Mouse (Mus musculus) neural tube, embryonic 15.5 days (tissue): Measurements from ENCODE around the gene Chn1. TPM values are rescaled to one million over a fixed set of nuclear protein-coding genes. Genes with fewer than 3 reads are reported as not detected.

ENCODE experiments used
- ATAC-seq: fragments of 200-750 bp; cut with Nextera tagmentation; 2 replicates; pipeline ENCODE4 v1.8.0; 2017; ENCODE audit warnings: mild to moderate bottlenecking, moderate TSS enrichment, moderate library complexity; ENCODE audit not compliant: low FRiP score
- H3K27ac ChIP-seq: fragments of 300-500 bp; sonication (generic); replicated peaks from 2 replicates; pipeline ENCODE4 v1.5.1; 2015; ENCODE audit warnings: mild to moderate bottlenecking, inconsistent platforms
- H3K27me3 ChIP-seq: fragments of 300-500 bp; sonication (generic); replicated peaks from 2 replicates; pipeline ENCODE4 v1.6.1; 2015; ENCODE audit warnings: inconsistent platforms
- H3K36me3 ChIP-seq: fragments of 300-500 bp; sonication (generic); 2 replicates; pipeline ENCODE4 v1.6.1; 2015; ENCODE audit warnings: inconsistent platforms
- H3K4me1 ChIP-seq: fragments of 300-500 bp; sonication (generic); 2 replicates; pipeline ENCODE4 v1.6.1; 2015; ENCODE audit warnings: inconsistent platforms
- H3K4me2 ChIP-seq: fragments of 300-500 bp; sonication (generic); 2 replicates; pipeline ENCODE4 v1.6.1; 2015; ENCODE audit warnings: inconsistent platforms, mild to moderate bottlenecking, moderate library complexity
- H3K4me3 ChIP-seq: fragments of 300-500 bp; sonication (generic); replicated peaks from 2 replicates; pipeline ENCODE4 v1.5.1; 2015; ENCODE audit warnings: mild to moderate bottlenecking, inconsistent platforms
- H3K9ac ChIP-seq: fragments of 300-500 bp; sonication (generic); replicated peaks from 2 replicates; pipeline ENCODE4 v1.6.1; 2015; ENCODE audit warnings: mild to moderate bottlenecking, inconsistent platforms
- H3K9me3 ChIP-seq: fragments of 300-500 bp; sonication (generic); replicated peaks from 2 replicates; pipeline ENCODE4 v1.6.1; 2016; ENCODE audit warnings: inconsistent platforms
- WGBS: fragments of 180-500 bp; shearing (Covaris S2); methylation state at CpG from one replicate; pipeline ENCODE4 v1.1.7; 2015; ENCODE audit warnings: mixed read lengths; 5-methylcytosine and 5-hydroxymethylcytosine counted together
- polyA plus RNA-seq: library from polyadenylated mRNA; unstranded; fragments of >200 nt; fragmentation: Nextera tagmentation; extraction: Ambion mirVana; gene quantifications from 2 replicates; pipeline ENCODE4 v1.2.1, GENCODE M21; 2015

Chn1 gene
- polyA plus RNA-seq, 1 experiment from 2014 or later, result 101 TPM

GRCm38 (mm10) chr2:73606616-73607015 is 168.5 kb downstream of the Chn1 start:
- no peak for ATAC-seq
- Histone ChIP-seq H3K36me3 (no peaks in the 10 kb centered on the region; the same call in 1 of the 2 replicates), H3K4me1 (peaks cover 7% of the 10 kb centered on the region; the same call in 1 of the 2 replicates), H3K9me3 (no peaks in the 10 kb centered on the region), H3K27ac (no peak overlapping the region), H3K4me2 (no peak overlapping the region), H3K27me3 (no peaks in the 10 kb centered on the region), H3K4me3 (no peak overlapping the region), H3K9ac (no peak overlapping the region)
- WGBS, result 95% methylated on average over 6 of the region's 6 CpGs

- H3K4me1 ChIP-seq, result peaks cover 7% of the 10 kb centered on the region; the same call in 1 of the 2 replicates
- H3K27me3 ChIP-seq, result no peaks in the 10 kb centered on the region
- no peak overlapping the region for H3K4me3 ChIP-seq
- ATAC-seq, result peak; percentile 42
- no peaks in the 10 kb centered on the region for H3K9me3 ChIP-seq
- H3K27ac ChIP-seq, result no peak overlapping the region
- no peak overlapping the region for H3K9ac ChIP-seq
- no peak overlapping the region for H3K4me2 ChIP-seq
- 42% methylated on average over 8 of the region's 8 CpGs for WGBS
- no peaks in the 10 kb centered on the region for H3K36me3 ChIP-seq
These were observed 170.1 kb downstream of the Chn1 start for GRCm38 (mm10) chr2:73605077-73605476.

- Histone ChIP-seq H3K9ac (no peak overlapping the region), H3K36me3 (no peaks in the 10 kb centered on the region), H3K27me3 (no peaks in the 10 kb centered on the region), H3K9me3 (no peaks in the 10 kb centered on the region), H3K4me3 (no peak overlapping the region), H3K4me2 (no peak overlapping the region), H3K27ac (no peak overlapping the region), H3K4me1 (peaks cover 7% of the 10 kb centered on the region; the same call in 1 of the 2 replicates)
- WGBS, result 85% methylated on average over 2 of the region's 2 CpGs
- peak; percentile 38; the same call in 1 of the 2 replicates for ATAC-seq
These were observed 170.6 kb downstream of the Chn1 start for GRCm38 (mm10) chr2:73604579-73604978.

GRCm38 (mm10) chr2:73600650-73601049 is 174.5 kb downstream of the Chn1 start:
- 25% methylated on average over 2 of the region's 2 CpGs for WGBS
- H3K4me2 ChIP-seq, result no peak overlapping the region
- no peak overlapping the region for H3K27ac ChIP-seq
- H3K36me3 ChIP-seq, result no peaks in the 10 kb centered on the region
- no peak for ATAC-seq
- no peak overlapping the region for H3K9ac ChIP-seq
- no peaks in the 10 kb centered on the region for H3K9me3 ChIP-seq
- H3K4me1 ChIP-seq, result peaks cover 7% of the 10 kb centered on the region; the same call in 1 of the 2 replicates
- no peak overlapping the region for H3K4me3 ChIP-seq
- no peaks in the 10 kb centered on the region for H3K27me3 ChIP-seq

GRCm38 (mm10) chr2:73597772-73598171 is 177.4 kb downstream of the Chn1 start:
- no peak overlapping the region for H3K4me2 ChIP-seq
- 96% methylated on average over 11 of the region's 11 CpGs for WGBS
- no peak overlapping the region for H3K4me3 ChIP-seq
- H3K27ac ChIP-seq, result no peak overlapping the region
- H3K9me3 ChIP-seq, result no peaks in the 10 kb centered on the region
- no peak overlapping the region for H3K9ac ChIP-seq
- no peaks in the 10 kb centered on the region for H3K36me3 ChIP-seq
- H3K4me1 ChIP-seq, result no peaks in the 10 kb centered on the region
- ATAC-seq, result no peak
- H3K27me3 ChIP-seq, result no peaks in the 10 kb centered on the region

- H3K27ac ChIP-seq, result no peak overlapping the region
- H3K4me3 ChIP-seq, result no peak overlapping the region
- H3K9me3 ChIP-seq, result no peaks in the 10 kb centered on the region
- ATAC-seq, result no peak
- no peaks in the 10 kb centered on the region for H3K36me3 ChIP-seq
- no peaks in the 10 kb centered on the region for H3K4me1 ChIP-seq
- peak overlapping the region; percentile 28 for H3K4me2 ChIP-seq
- no peaks in the 10 kb centered on the region for H3K27me3 ChIP-seq
- no peak overlapping the region for H3K9ac ChIP-seq
- 37% methylated on average over 9 of the region's 9 CpGs for WGBS
These were observed 178.4 kb downstream of the Chn1 start for GRCm38 (mm10) chr2:73596786-73597185.

- H3K4me2 ChIP-seq, result peak overlapping the region; percentile 28
- no peaks in the 10 kb centered on the region for H3K36me3 ChIP-seq
- no peak overlapping the region for H3K4me3 ChIP-seq
- H3K9me3 ChIP-seq, result no peaks in the 10 kb centered on the region
- no peak for ATAC-seq
- no peaks in the 10 kb centered on the region for H3K4me1 ChIP-seq
- no peak overlapping the region for H3K9ac ChIP-seq
- 79% methylated on average over 5 of the region's 5 CpGs for WGBS
- no peaks in the 10 kb centered on the region for H3K27me3 ChIP-seq
- H3K27ac ChIP-seq, result no peak overlapping the region
These were observed 178.8 kb downstream of the Chn1 start for GRCm38 (mm10) chr2:73596326-73596725.

- no peak overlapping the region for H3K4me2 ChIP-seq
- no peak overlapping the region for H3K27ac ChIP-seq
- no peak overlapping the region for H3K4me3 ChIP-seq
- no peaks in the 10 kb centered on the region for H3K27me3 ChIP-seq
- H3K4me1 ChIP-seq, result peaks cover 13% of the 10 kb centered on the region; the same call in 1 of the 2 replicates
- ATAC-seq, result no peak
- no peaks in the 10 kb centered on the region for H3K36me3 ChIP-seq
- H3K9ac ChIP-seq, result no peak overlapping the region
- 70% methylated on average over 2 of the region's 2 CpGs for WGBS
- H3K9me3 ChIP-seq, result no peaks in the 10 kb centered on the region
These were observed 182.1 kb downstream of the Chn1 start for GRCm38 (mm10) chr2:73593101-73593439.

- no peaks in the 10 kb centered on the region for H3K9me3 ChIP-seq
- H3K27me3 ChIP-seq, result no peaks in the 10 kb centered on the region
- H3K4me2 ChIP-seq, result no peak overlapping the region
- H3K9ac ChIP-seq, result no peak overlapping the region
- ATAC-seq, result no peak
- 84% methylated on average over 14 of the region's 14 CpGs for WGBS
- H3K27ac ChIP-seq, result no peak overlapping the region
- peaks cover 13% of the 10 kb centered on the region; the same call in 1 of the 2 replicates for H3K4me1 ChIP-seq
- H3K36me3 ChIP-seq, result no peaks in the 10 kb centered on the region
- no peak overlapping the region for H3K4me3 ChIP-seq
These were observed 182.7 kb downstream of the Chn1 start for GRCm38 (mm10) chr2:73592231-73593100.

- no peaks in the 10 kb centered on the region for H3K27me3 ChIP-seq
- no peaks in the 10 kb centered on the region for H3K36me3 ChIP-seq
- no peak overlapping the region for H3K4me2 ChIP-seq
- H3K4me1 ChIP-seq, result peaks cover 17% of the 10 kb centered on the region; the same call in 1 of the 2 replicates
- H3K9ac ChIP-seq, result no peak overlapping the region
- H3K27ac ChIP-seq, result no peak overlapping the region
- 60% methylated on average over 6 of the region's 6 CpGs for WGBS
- H3K4me3 ChIP-seq, result no peak overlapping the region
- ATAC-seq, result no peak
- no peaks in the 10 kb centered on the region for H3K9me3 ChIP-seq
These were observed 183.9 kb downstream of the Chn1 start for GRCm38 (mm10) chr2:73591246-73591645.

GRCm38 (mm10) chr2:73590106-73590505 is 185.0 kb downstream of the Chn1 start:
- peaks cover 25% of the 10 kb centered on the region for H3K4me1 ChIP-seq
- H3K4me3 ChIP-seq, result peak overlapping the region; percentile 19
- WGBS, result 9% methylated on average over 12 of the region's 12 CpGs
- peak overlapping the region; percentile 26; the same call in 1 of the 2 replicates for H3K9ac ChIP-seq
- H3K4me2 ChIP-seq, result peak overlapping the region; percentile 52
- no peak overlapping the region for H3K27ac ChIP-seq
- no peak for ATAC-seq
- H3K36me3 ChIP-seq, result no peaks in the 10 kb centered on the region
- no peaks in the 10 kb centered on the region for H3K9me3 ChIP-seq
- H3K27me3 ChIP-seq, result no peaks in the 10 kb centered on the region

- no peak overlapping the region for H3K4me3 ChIP-seq
These were observed 186.2 kb downstream of the Chn1 start for GRCm38 (mm10) chr2:73588951-73589350.

More at GRCm38 (mm10) chr2:73588951-73589350, 186.2 kb downstream of the Chn1 start:
- no peaks in the 10 kb centered on the region for H3K27me3 ChIP-seq
- no peak overlapping the region for H3K4me2 ChIP-seq
- H3K4me1 ChIP-seq, result peaks cover 29% of the 10 kb centered on the region
- no peak for ATAC-seq
- H3K9ac ChIP-seq, result no peak overlapping the region
- no peak overlapping the region for H3K27ac ChIP-seq
- H3K36me3 ChIP-seq, result no peaks in the 10 kb centered on the region
- 68% methylated on average over 2 of the region's 2 CpGs for WGBS
- no peaks in the 10 kb centered on the region for H3K9me3 ChIP-seq
